Mouse (Mus musculus) kidney, embryonic 14.5 days (tissue): Measurements from ENCODE around the gene Mtrex. TPM values are rescaled to one million over a fixed set of nuclear protein-coding genes. Genes with fewer than 3 reads are reported as not detected.

Experiments used
- ATAC-seq: fragments of 200-750 bp; cut with Nextera tagmentation; 2 replicates; pipeline ENCODE4 v1.8.0; 2017; ENCODE audit warnings: moderate number of reproducible peaks, mild to moderate bottlenecking, moderate TSS enrichment, moderate library complexity; ENCODE audit not compliant: low FRiP score, low TSS enrichment
- H3K27ac ChIP-seq: fragments of 300-500 bp; sonication (generic); 2 replicates; pipeline ENCODE4 v1.5.1; 2014; ENCODE audit warnings: low read depth, mild to moderate bottlenecking, low read length, moderate library complexity, mixed read lengths
- H3K27me3 ChIP-seq: fragments of 300-500 bp; sonication (generic); 2 replicates; pipeline ENCODE4 v1.6.1; 2014; ENCODE audit warnings: mild to moderate bottlenecking, low read length; ENCODE audit not compliant: control insufficient read depth, insufficient read depth
- H3K36me3 ChIP-seq: fragments of 300-500 bp; sonication (generic); 2 replicates; pipeline ENCODE4 v1.6.1; 2014; ENCODE audit warnings: low read length, mixed read lengths; ENCODE audit not compliant: control insufficient read depth, insufficient read depth
- H3K4me1 ChIP-seq: fragments of 300-500 bp; sonication (generic); 2 replicates; pipeline ENCODE4 v1.6.1; 2014; ENCODE audit warnings: low read length, mixed read lengths; ENCODE audit not compliant: control insufficient read depth, insufficient read depth
- H3K4me2 ChIP-seq: fragments of 300-500 bp; sonication (generic); replicated peaks from 2 replicates; pipeline ENCODE4 v1.6.1; 2014; ENCODE audit warnings: low read depth, mild to moderate bottlenecking, low read length
- H3K4me3 ChIP-seq: fragments of 300-500 bp; sonication (generic); 2 replicates; pipeline ENCODE4 v1.5.1; 2014; ENCODE audit warnings: mild to moderate bottlenecking, low read length
- H3K9ac ChIP-seq: fragments of 300-500 bp; sonication (generic); 2 replicates; pipeline ENCODE4 v1.6.1; 2014; ENCODE audit warnings: low read depth, mild to moderate bottlenecking, low read length, moderate library complexity
- H3K9me3 ChIP-seq: fragments of 300-500 bp; sonication (generic); 2 replicates; pipeline ENCODE4 v1.6.1; 2016; ENCODE audit warnings: low read length; ENCODE audit not compliant: control insufficient read depth
- WGBS: fragments of 180-500 bp; shearing (Covaris S2); extraction: QIAGEN DNeasy Blood & Tissue Kit; methylation state at CpG from one replicate; pipeline ENCODE4 v1.1.7; 2014; 5-methylcytosine and 5-hydroxymethylcytosine counted together
- polyA plus RNA-seq: library from polyadenylated mRNA; unstranded; fragments of >200 nt; fragmentation: Nextera tagmentation; extraction: Ambion mirVana; gene quantifications from 2 replicates; pipeline ENCODE4 v1.2.1, GENCODE M21; 2014

Gene Mtrex
- 60.5 and 86.4 TPM in 2 replicates for polyA plus RNA-seq

- Histone ChIP-seq H3K36me3 (peaks cover 13% of the 10 kb centered on the region; the same call in 1 of the 2 replicates), H3K4me2 (peak within 1 kb of the TSS; percentile 71), H3K27ac (peak within 1 kb of the TSS; percentile 83), H3K27me3 (no peaks in the 10 kb centered on the region), H3K9ac (peak within 1 kb of the TSS; percentile 79), H3K4me1 (peaks cover 8% of the 10 kb centered on the region), H3K4me3 (peak within 1 kb of the TSS; percentile 83), H3K9me3 (no peaks in the 10 kb centered on the region)
- peak; percentile 98 for ATAC-seq
- under 1% methylated on average over 57 of the region's 57 CpGs for WGBS
Observed at GRCm38 (mm10) chr13:112927287-112928001, at the start of gene Mtrex, which contains the start of gene Dhx29. Gene Mtrex (minus strand): TSS chr13:112927398. Gene Dhx29 (plus strand): TSS chr13:112927454.

DNA sequence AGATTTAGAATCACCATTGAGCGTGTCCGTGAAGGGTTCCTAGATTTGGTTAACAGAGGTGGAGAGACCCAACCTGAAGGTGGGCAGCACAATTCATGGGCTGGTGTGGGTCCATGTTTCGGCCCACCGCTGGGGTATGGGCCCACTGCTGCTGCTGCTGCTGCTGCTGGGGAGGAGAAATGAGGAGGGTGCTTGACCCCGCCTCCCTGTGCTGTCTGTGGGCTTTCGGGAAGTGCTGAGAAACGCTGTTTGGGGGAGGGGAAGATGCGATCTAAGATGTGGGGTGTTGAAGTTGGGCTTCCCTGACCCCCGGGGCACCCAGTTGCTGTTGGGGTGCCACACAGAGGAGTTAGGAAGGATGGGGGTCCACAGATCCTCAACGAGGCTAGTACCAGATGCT, 49.5 kb upstream of the Mtrex start:
- no peak for ATAC-seq
- H3K4me3 ChIP-seq = no peak overlapping the region
- peaks cover 5% of the 10 kb centered on the region; the same call in 1 of the 2 replicates for H3K27me3 ChIP-seq
- no peaks in the 10 kb centered on the region for H3K4me1 ChIP-seq
- no peaks in the 10 kb centered on the region for H3K9me3 ChIP-seq
- H3K36me3 ChIP-seq = no peaks in the 10 kb centered on the region
- 0 out of 2 replicates have a peak overlapping the region, but pooled peaks have one; percentile 9 for H3K4me2 ChIP-seq
- H3K9ac ChIP-seq = no peak overlapping the region
- no peak overlapping the region for H3K27ac ChIP-seq
- 44% methylated on average over 10 of the region's 10 CpGs for WGBS

- ATAC-seq = no peak
- H3K27ac ChIP-seq = no peak overlapping the region
Observed at GRCm38 (mm10) chr13:112967267-112967666, 40.1 kb upstream of the Mtrex start.

DNA sequence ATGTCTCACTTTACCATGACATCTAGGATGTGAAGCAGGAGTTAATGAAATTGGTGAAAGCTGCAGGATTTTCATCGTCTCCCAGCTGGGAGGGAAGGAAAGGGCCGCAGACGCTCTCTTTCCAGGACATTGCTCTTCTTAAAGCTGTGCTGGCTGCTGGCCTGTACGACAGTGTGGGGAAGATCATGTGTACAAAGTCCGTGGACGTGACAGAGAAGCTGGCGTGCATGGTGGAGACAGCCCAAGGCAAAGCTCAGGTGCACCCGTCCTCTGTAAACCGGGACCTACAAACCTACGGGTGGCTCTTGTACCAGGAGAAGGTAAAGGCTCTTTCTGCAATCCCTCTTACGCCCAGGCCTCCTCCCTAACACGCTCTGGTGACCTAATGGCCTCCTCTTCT, 37.2 kb upstream of the Mtrex start:
- WGBS = 80% methylated on average over 12 of the region's 12 CpGs
- H3K9me3 ChIP-seq = no peaks in the 10 kb centered on the region
- H3K27me3 ChIP-seq = no peaks in the 10 kb centered on the region
- H3K4me2 ChIP-seq = no peak overlapping the region
- no peak overlapping the region for H3K4me3 ChIP-seq
- H3K27ac ChIP-seq = no peak overlapping the region
- H3K9ac ChIP-seq = no peak overlapping the region
- peaks cover 49% of the 10 kb centered on the region for H3K36me3 ChIP-seq
- H3K4me1 ChIP-seq = no peaks in the 10 kb centered on the region
- no peak for ATAC-seq

More at GRCm38 (mm10) chr13:112967267-112967666, 40.1 kb upstream of the Mtrex start:
- Histone ChIP-seq H3K27me3 (no peaks in the 10 kb centered on the region), H3K9me3 (no peaks in the 10 kb centered on the region), H3K36me3 (peaks cover 40% of the 10 kb centered on the region), H3K4me3 (no peak overlapping the region), H3K9ac (no peak overlapping the region), H3K4me1 (no peaks in the 10 kb centered on the region), H3K4me2 (no peak overlapping the region)
- WGBS = 88% methylated on average over 5 of the region's 5 CpGs

DNA sequence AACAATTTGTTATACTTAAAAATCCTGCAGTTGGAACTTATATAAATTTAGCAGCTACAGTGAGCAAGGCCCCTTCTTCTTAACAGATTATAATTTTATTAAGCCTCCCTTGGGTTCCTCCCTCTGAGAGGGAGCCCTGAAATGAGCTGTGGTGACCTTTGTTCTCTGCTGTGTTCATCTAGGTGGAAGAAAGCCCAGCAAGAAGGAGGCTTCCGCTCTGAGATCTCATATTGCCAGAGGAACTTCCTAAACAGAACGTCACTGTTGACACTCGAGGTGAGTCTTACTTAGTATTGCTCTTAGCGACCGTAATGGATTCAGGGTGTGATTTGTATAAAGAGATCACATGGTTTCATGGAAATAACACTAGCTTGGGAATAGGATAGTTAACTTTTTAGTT, 35.9 kb upstream of the Mtrex start:
- no peak overlapping the region for H3K4me2 ChIP-seq
- ATAC-seq = no peak
- no peak overlapping the region for H3K9ac ChIP-seq
- no peak overlapping the region for H3K4me3 ChIP-seq
- no peaks in the 10 kb centered on the region for H3K4me1 ChIP-seq
- 47% methylated on average over 5 of the region's 5 CpGs for WGBS
- no peaks in the 10 kb centered on the region for H3K27me3 ChIP-seq
- no peak overlapping the region for H3K27ac ChIP-seq
- H3K36me3 ChIP-seq = peaks cover 56% of the 10 kb centered on the region
- H3K9me3 ChIP-seq = no peaks in the 10 kb centered on the region

DNA sequence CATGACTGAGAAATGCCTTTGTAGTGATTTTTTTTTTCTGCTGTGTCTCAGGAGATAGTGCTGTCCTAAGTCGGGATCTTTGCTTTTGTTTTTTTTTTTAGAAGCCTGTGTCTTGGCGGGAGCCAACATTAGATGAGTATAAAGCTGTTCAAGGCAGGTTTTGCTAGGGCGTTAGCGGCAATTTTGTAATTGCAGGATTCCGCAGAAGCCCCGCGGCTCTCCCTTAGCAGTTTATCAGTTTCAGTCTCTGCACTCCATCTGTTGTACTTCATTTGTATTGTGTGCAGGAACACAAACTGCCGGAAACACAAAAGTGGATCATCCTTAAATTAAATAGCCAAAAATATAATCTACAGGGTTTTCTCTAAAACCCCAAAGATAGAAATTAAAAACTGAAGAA, 26.9 kb upstream of the Mtrex start:
- Histone ChIP-seq H3K9ac (no peak overlapping the region), H3K4me2 (no peak overlapping the region), H3K4me3 (no peak overlapping the region), H3K9me3 (no peaks in the 10 kb centered on the region), H3K36me3 (peaks cover 64% of the 10 kb centered on the region), H3K4me1 (no peaks in the 10 kb centered on the region), H3K27ac (no peak overlapping the region), H3K27me3 (no peaks in the 10 kb centered on the region)
- no peak for ATAC-seq
- 90% methylated on average over 8 of the region's 8 CpGs for WGBS

GRCm38 (mm10) chr13:112945900-112946299, 18.7 kb upstream of the Mtrex start:
- Histone ChIP-seq H3K9me3 (no peaks in the 10 kb centered on the region), H3K4me2 (no peak overlapping the region), H3K27me3 (no peaks in the 10 kb centered on the region), H3K4me3 (no peak overlapping the region), H3K27ac (no peak overlapping the region), H3K36me3 (peaks cover 55% of the 10 kb centered on the region), H3K9ac (no peak overlapping the region), H3K4me1 (no peaks in the 10 kb centered on the region)
- 91% methylated on average over 6 of the region's 6 CpGs for WGBS
- no peak for ATAC-seq

DNA sequence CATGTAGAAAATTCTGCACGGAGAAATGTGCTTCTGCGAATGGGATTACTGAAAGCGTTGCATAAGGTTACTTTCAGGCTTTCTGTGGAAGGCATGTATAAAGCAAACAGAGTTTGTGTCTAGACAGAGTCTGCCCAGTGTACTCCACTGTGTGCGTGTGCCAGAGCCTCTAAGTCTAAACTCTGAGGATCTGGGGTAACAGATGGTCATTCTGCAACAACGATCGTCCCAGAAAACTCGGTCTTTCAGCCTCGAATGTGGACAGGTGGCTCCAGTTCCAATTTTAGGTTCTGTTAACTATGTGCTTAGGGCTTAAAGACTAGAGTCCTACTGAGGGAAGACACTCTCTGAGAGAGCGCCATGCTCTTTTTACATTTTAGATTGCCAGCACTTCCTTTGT, 18.1 kb upstream of the Mtrex start:
- Histone ChIP-seq H3K36me3 (peaks cover 55% of the 10 kb centered on the region), H3K27ac (no peak overlapping the region), H3K4me1 (no peaks in the 10 kb centered on the region), H3K4me3 (no peak overlapping the region), H3K9ac (no peak overlapping the region), H3K9me3 (no peaks in the 10 kb centered on the region), H3K4me2 (no peak overlapping the region), H3K27me3 (no peaks in the 10 kb centered on the region)
- 94% methylated on average over 9 of the region's 9 CpGs for WGBS
- ATAC-seq = no peak

GRCm38 (mm10) chr13:112941879-112942330, 14.7 kb upstream of the Mtrex start:
- H3K27ac ChIP-seq = no peak overlapping the region
- H3K4me1 ChIP-seq = no peaks in the 10 kb centered on the region
- no peak for ATAC-seq
- peaks cover 49% of the 10 kb centered on the region for H3K36me3 ChIP-seq
- no peaks in the 10 kb centered on the region for H3K27me3 ChIP-seq
- WGBS = 65% methylated on average over 15 of the region's 15 CpGs
- no peak overlapping the region for H3K9ac ChIP-seq
- H3K4me2 ChIP-seq = no peak overlapping the region
- H3K9me3 ChIP-seq = no peaks in the 10 kb centered on the region
- no peak overlapping the region for H3K4me3 ChIP-seq
